Mouse (Mus musculus): Measurements from ENCODE around the gene Zfp609. TPM values are rescaled to one million over a fixed set of nuclear protein-coding genes. Genes with fewer than 3 reads are reported as not detected.

Zfp609 gene
- polyA plus RNA-seq, 1 experiment from 2014 or later = 9.2 TPM

- Histone ChIP-seq H3K4me2 (ENCODE audit: low read depth) (no peak overlapping the region), H3K9me3 (ENCODE audit: control insufficient read depth, low read length) (no peaks in the 10 kb centered on the region), H3K9ac (ENCODE audit: low read length) (no peak overlapping the region), H3K27ac (ENCODE audit: low read depth, low read length) (no peak overlapping the region), H3K36me3 (ENCODE audit: control insufficient read depth, insufficient read depth, low read length) (no peaks in the 10 kb centered on the region), H3K4me3 (ENCODE audit: low read depth, low read length) (no peak overlapping the region), H3K4me1 (ENCODE audit: control insufficient read depth, insufficient read depth, low read length) (no peaks in the 10 kb centered on the region), H3K27me3 (ENCODE audit: control insufficient read depth, insufficient read depth, low read length) (no peaks in the 10 kb centered on the region)
- DNase-seq (ENCODE audit: low spot score) (no peak), ATAC-seq (ENCODE audit: insufficient read depth, low FRiP score, low TSS enrichment) (no peak)
- 94% methylated on average over 4 of the region's 4 CpGs for WGBS
Observed at GRCm38 (mm10) chr9:65762728-65763127, 64.6 kb downstream of the Zfp609 start.

DNA sequence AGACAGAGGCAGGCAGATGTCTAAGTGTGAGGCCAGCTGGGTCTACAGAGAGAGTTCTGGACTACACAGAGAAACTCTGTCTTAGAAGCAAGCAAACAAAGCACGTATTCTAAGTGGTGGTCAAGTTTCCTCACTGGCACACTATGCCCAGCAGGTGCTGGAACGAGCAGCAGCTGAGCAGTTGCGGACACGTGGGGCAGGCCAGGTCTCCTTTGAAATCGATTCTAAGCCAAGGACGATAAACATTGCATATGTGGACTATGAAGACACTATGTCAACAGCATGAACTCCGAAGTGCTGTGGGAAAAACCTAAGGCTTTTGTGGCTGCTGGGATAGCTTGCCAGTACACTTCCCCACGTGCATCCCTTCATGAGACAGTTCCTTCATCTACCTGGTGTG is 67.4 kb downstream of the Zfp609 start:
- no peak for ATAC-seq (ENCODE audit: insufficient read depth, low FRiP score, low TSS enrichment)
- 80% methylated on average over 8 of the region's 8 CpGs for WGBS
- Histone ChIP-seq H3K36me3 (ENCODE audit: control insufficient read depth, insufficient read depth, low read length) (no peaks in the 10 kb centered on the region), H3K27ac (ENCODE audit: low read depth, low read length) (no peak overlapping the region), H3K9ac (ENCODE audit: low read length) (no peak overlapping the region), H3K9me3 (ENCODE audit: control insufficient read depth, low read length) (no peaks in the 10 kb centered on the region), H3K4me1 (ENCODE audit: control insufficient read depth, insufficient read depth, low read length) (no peaks in the 10 kb centered on the region), H3K4me3 (ENCODE audit: low read depth, low read length) (no peak overlapping the region), H3K4me2 (ENCODE audit: low read depth) (no peak overlapping the region), H3K27me3 (ENCODE audit: control insufficient read depth, insufficient read depth, low read length) (no peaks in the 10 kb centered on the region)
- DNase-seq (ENCODE audit: low spot score) = no peak

- 96% methylated on average over 5 of the region's 5 CpGs for WGBS
- Histone ChIP-seq H3K4me2 (ENCODE audit: low read depth) (no peak overlapping the region), H3K4me3 (ENCODE audit: low read depth, low read length) (no peak overlapping the region), H3K36me3 (ENCODE audit: control insufficient read depth, insufficient read depth, low read length) (no peaks in the 10 kb centered on the region), H3K27me3 (ENCODE audit: control insufficient read depth, insufficient read depth, low read length) (no peaks in the 10 kb centered on the region), H3K9ac (ENCODE audit: low read length) (no peak overlapping the region), H3K9me3 (ENCODE audit: control insufficient read depth, low read length) (no peaks in the 10 kb centered on the region), H3K27ac (ENCODE audit: low read depth, low read length) (no peak overlapping the region), H3K4me1 (ENCODE audit: control insufficient read depth, insufficient read depth, low read length) (no peaks in the 10 kb centered on the region)
- DNase-seq (ENCODE audit: low spot score) (no peak), ATAC-seq (ENCODE audit: insufficient read depth, low FRiP score, low TSS enrichment) (no peak)
Observed at GRCm38 (mm10) chr9:65759256-65759655, 68.1 kb downstream of the Zfp609 start.

GRCm38 (mm10) chr9:65757826-65758225 is 69.5 kb downstream of the Zfp609 start:
- no peak overlapping the region for H3K27ac ChIP-seq (ENCODE audit: low read depth, low read length)

GRCm38 (mm10) chr9:65755673-65756375 is 71.5 kb downstream of the Zfp609 start:
- H3K27me3 ChIP-seq (ENCODE audit: control insufficient read depth, insufficient read depth, low read length) = no peaks in the 10 kb centered on the region
- 84% methylated on average over 7 of the region's 7 CpGs for WGBS
- no peaks in the 10 kb centered on the region for H3K9me3 ChIP-seq (ENCODE audit: control insufficient read depth, low read length)
- H3K9ac ChIP-seq (ENCODE audit: low read length) = no peak overlapping the region
- ATAC-seq (ENCODE audit: insufficient read depth, low FRiP score, low TSS enrichment) (no peak), DNase-seq (ENCODE audit: low spot score) (no peak)
- no peak overlapping the region for H3K4me2 ChIP-seq (ENCODE audit: low read depth)
- no peak overlapping the region for H3K27ac ChIP-seq (ENCODE audit: low read depth, low read length)
- no peak overlapping the region for H3K4me3 ChIP-seq (ENCODE audit: low read depth, low read length)
- H3K36me3 ChIP-seq (ENCODE audit: control insufficient read depth, insufficient read depth, low read length) = no peaks in the 10 kb centered on the region
- no peaks in the 10 kb centered on the region for H3K4me1 ChIP-seq (ENCODE audit: control insufficient read depth, insufficient read depth, low read length)

More at GRCm38 (mm10) chr9:65757826-65758225, 69.5 kb downstream of the Zfp609 start:
- Histone ChIP-seq H3K36me3 (ENCODE audit: control insufficient read depth, insufficient read depth, low read length) (no peaks in the 10 kb centered on the region), H3K9me3 (ENCODE audit: control insufficient read depth, low read length) (no peaks in the 10 kb centered on the region), H3K9ac (ENCODE audit: low read length) (no peak overlapping the region), H3K4me2 (ENCODE audit: low read depth) (no peak overlapping the region), H3K4me3 (ENCODE audit: low read depth, low read length) (no peak overlapping the region), H3K4me1 (ENCODE audit: control insufficient read depth, insufficient read depth, low read length) (no peaks in the 10 kb centered on the region), H3K27me3 (ENCODE audit: control insufficient read depth, insufficient read depth, low read length) (no peaks in the 10 kb centered on the region)
- ATAC-seq (ENCODE audit: insufficient read depth, low FRiP score, low TSS enrichment) (no peak), DNase-seq (ENCODE audit: low spot score) (no peak)
- WGBS = 80% methylated on average over 3 of the region's 3 CpGs

GRCm38 (mm10) chr9:65755164-65755563 is 72.2 kb downstream of the Zfp609 start:
- H3K27me3 ChIP-seq (ENCODE audit: control insufficient read depth, insufficient read depth, low read length) = no peaks in the 10 kb centered on the region
- no peak overlapping the region for H3K4me3 ChIP-seq (ENCODE audit: low read depth, low read length)
- H3K27ac ChIP-seq (ENCODE audit: low read depth, low read length) = no peak overlapping the region
- no peaks in the 10 kb centered on the region for H3K9me3 ChIP-seq (ENCODE audit: control insufficient read depth, low read length)
- no peaks in the 10 kb centered on the region for H3K4me1 ChIP-seq (ENCODE audit: control insufficient read depth, insufficient read depth, low read length)
- H3K36me3 ChIP-seq (ENCODE audit: control insufficient read depth, insufficient read depth, low read length) = no peaks in the 10 kb centered on the region
- ATAC-seq (ENCODE audit: insufficient read depth, low FRiP score, low TSS enrichment) (no peak), DNase-seq (ENCODE audit: low spot score) (no peak)
- 100% methylated on average over 1 of the region's 1 CpGs for WGBS
- no peak overlapping the region for H3K4me2 ChIP-seq (ENCODE audit: low read depth)
- H3K9ac ChIP-seq (ENCODE audit: low read length) = no peak overlapping the region

DNA sequence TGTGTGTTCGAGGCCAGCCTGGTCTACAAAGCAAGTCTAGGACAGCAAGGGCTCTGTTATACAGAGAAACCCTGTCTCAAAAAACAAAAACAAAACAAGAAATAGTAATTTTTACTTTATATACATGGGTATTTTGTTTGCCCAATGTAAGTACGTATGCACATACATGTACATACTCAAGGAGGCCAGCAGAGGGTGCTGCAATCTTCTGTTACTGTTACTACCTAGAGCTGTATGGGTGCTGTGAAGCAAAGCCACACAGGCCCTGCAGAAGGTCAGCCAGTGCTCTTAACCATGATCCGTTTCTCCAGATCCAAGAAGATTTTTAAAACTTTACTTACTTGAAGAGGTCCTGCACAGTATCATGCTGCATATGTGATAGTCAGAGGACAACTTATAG is 74.7 kb downstream of the Zfp609 start:
- ATAC-seq (ENCODE audit: insufficient read depth, low FRiP score, low TSS enrichment) = no peak
- no peaks in the 10 kb centered on the region for H3K4me1 ChIP-seq (ENCODE audit: control insufficient read depth, insufficient read depth, low read length)
- no peak overlapping the region for H3K9ac ChIP-seq (ENCODE audit: low read length)
- no peak overlapping the region for H3K27ac ChIP-seq (ENCODE audit: low read depth, low read length)
- no peaks in the 10 kb centered on the region for H3K36me3 ChIP-seq (ENCODE audit: control insufficient read depth, insufficient read depth, low read length)
- no peaks in the 10 kb centered on the region for H3K9me3 ChIP-seq (ENCODE audit: control insufficient read depth, low read length)
- DNase-seq (ENCODE audit: low spot score) = no peak
- H3K4me3 ChIP-seq (ENCODE audit: low read depth, low read length) = no peak overlapping the region
- 93% methylated on average over 3 of the region's 3 CpGs for WGBS
- no peak overlapping the region for H3K4me2 ChIP-seq (ENCODE audit: low read depth)
- H3K27me3 ChIP-seq (ENCODE audit: control insufficient read depth, insufficient read depth, low read length) = no peaks in the 10 kb centered on the region

DNA sequence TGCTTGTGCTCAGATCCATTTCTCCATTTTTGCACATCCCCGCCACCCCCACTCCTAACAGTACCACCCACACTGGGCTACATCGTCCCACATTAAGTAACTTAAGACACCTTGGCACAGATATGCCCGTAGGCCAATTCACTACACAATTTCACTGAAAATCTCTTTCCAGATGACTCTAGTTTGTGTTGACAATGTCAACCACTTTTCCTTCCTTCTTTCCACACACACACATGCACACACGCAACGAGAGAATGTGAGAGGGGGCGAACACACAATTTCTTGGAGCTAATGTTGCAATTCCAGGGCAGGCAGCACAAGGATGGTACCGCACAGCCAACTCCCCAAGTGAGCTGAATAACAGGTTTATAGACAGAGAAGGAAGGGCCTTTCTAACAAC is 75.5 kb downstream of the Zfp609 start:
- WGBS = 93% methylated on average over 7 of the region's 7 CpGs
- Histone ChIP-seq H3K4me2 (ENCODE audit: low read depth) (no peak overlapping the region), H3K9ac (ENCODE audit: low read length) (no peak overlapping the region), H3K27ac (ENCODE audit: low read depth, low read length) (no peak overlapping the region), H3K4me3 (ENCODE audit: low read depth, low read length) (no peak overlapping the region), H3K9me3 (ENCODE audit: control insufficient read depth, low read length) (no peaks in the 10 kb centered on the region), H3K36me3 (ENCODE audit: control insufficient read depth, insufficient read depth, low read length) (no peaks in the 10 kb centered on the region), H3K4me1 (ENCODE audit: control insufficient read depth, insufficient read depth, low read length) (no peaks in the 10 kb centered on the region), H3K27me3 (ENCODE audit: control insufficient read depth, insufficient read depth, low read length) (no peaks in the 10 kb centered on the region)
- ATAC-seq (ENCODE audit: insufficient read depth, low FRiP score, low TSS enrichment) (no peak), DNase-seq (ENCODE audit: low spot score) (no peak)

DNA sequence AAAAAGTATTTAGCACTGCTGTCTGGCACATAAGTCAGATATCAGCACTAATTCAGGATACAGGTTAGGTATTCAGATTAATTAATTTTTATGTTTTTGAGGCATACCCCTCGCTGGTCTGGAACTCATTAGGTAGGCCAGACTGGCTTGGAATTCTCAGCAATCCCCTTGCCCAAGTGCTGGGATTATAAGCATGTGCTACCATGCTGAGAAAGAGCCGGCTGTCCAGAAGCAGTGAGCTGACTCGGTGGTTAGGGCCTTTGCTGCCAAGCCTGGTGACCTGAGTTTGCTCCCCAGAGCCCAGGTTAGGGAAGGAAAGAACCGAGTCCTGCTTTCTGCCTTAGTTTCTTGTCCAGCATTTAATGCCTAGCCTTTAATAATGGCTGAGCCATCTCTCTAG is 79.3 kb downstream of the Zfp609 start:
- H3K27ac ChIP-seq (ENCODE audit: low read depth, low read length) = no peak overlapping the region
- no peaks in the 10 kb centered on the region for H3K27me3 ChIP-seq (ENCODE audit: control insufficient read depth, insufficient read depth, low read length)
- H3K36me3 ChIP-seq (ENCODE audit: control insufficient read depth, insufficient read depth, low read length) = no peaks in the 10 kb centered on the region
- no peaks in the 10 kb centered on the region for H3K9me3 ChIP-seq (ENCODE audit: control insufficient read depth, low read length)
- no peak overlapping the region for H3K4me3 ChIP-seq (ENCODE audit: low read depth, low read length)
- no peak for DNase-seq (ENCODE audit: low spot score)
- H3K9ac ChIP-seq (ENCODE audit: low read length) = no peak overlapping the region
- no peak overlapping the region for H3K4me2 ChIP-seq (ENCODE audit: low read depth)
- 63% methylated on average over 4 of the region's 4 CpGs for WGBS
- H3K4me1 ChIP-seq (ENCODE audit: control insufficient read depth, insufficient read depth, low read length) = peaks cover 25% of the 10 kb centered on the region
- ATAC-seq (ENCODE audit: insufficient read depth, low FRiP score, low TSS enrichment) = no peak

Measured in neural tube, embryonic 11.5 days (tissue).